Mouse (Mus musculus) frontal cortex, postnatal 14 days (tissue): ENCODE data around the gene Melk.

Source experiments
- DNase-seq, 2 experiments: peaks; one replicate each; pipeline ENCODE4 v3.0.0; 2022; ENCODE audit warnings: low spot score in 2 of 2

Melk gene

DNA sequence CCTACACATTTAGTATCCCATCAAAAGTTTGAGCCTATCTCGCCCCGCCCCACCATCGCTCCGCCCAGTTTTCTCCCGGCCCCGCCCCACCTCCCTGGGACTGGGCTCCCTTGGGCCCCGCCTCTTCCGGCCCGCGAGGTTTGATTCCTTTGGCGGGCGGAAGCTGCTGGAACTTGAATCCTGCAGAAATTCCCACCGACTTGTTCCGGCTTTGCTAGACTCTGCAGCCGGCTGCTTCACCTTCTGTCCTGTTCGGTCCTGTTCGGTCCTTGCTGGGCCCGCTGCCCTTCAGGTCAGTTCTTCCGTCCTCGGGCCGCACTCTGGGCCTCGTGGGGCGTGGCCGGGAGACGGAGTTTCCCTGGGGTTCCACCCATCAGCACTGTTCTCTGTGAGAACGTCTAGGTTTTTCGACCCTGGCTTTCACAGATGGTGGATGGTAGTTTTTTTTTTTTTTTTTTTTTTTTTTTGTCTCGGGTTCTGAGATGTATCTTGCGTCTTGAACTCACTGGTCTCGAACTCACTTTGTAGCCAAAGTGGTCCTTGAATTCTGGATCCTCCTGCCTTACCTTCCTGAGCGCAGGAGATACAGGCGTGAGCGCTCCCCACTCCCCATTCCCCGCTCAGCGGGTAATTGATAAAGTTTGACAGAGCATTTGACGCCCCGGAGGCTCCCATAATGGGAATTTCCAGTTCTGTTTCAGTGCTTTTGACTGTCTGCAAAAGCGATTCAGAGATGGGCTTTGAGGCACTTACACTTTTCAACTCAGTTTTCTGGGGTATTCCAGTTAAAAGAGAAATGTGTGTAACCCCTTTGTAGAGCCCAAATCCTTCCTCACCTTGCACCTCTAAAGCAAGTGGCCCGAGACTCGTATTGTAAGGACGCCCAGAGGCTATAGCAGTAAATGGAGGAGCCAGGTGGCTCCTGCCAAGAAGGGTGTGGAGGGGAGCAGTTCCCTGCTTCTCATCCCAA lies at the start of gene Melk:
Gene Melk, plus strand, starts transcription at position 96 of the 970 bp plus-strand sequence.
- peak; percentile 14 to 37 for DNase-seq

DNA sequence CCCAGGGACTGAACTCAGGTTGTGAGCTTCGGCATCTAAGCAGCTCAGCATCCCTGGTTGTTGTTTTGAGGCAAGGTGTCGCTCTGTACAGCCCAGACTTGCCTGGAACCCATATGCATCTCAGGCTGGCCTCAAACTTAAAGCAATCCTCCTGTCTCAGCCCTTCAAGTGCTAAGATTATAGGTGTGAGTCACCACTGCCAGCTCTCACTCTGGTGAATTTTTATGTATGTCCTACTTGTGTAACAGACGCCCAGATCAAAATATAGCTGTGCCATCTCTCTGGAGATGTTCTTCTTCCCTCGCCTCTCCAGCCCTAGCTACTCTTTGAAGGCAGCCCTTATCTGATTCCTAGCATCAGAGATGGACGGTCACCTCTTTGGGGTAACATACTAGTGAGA lies 49.2 kb upstream of the Melk start:
- DNase-seq = no peak

DNA sequence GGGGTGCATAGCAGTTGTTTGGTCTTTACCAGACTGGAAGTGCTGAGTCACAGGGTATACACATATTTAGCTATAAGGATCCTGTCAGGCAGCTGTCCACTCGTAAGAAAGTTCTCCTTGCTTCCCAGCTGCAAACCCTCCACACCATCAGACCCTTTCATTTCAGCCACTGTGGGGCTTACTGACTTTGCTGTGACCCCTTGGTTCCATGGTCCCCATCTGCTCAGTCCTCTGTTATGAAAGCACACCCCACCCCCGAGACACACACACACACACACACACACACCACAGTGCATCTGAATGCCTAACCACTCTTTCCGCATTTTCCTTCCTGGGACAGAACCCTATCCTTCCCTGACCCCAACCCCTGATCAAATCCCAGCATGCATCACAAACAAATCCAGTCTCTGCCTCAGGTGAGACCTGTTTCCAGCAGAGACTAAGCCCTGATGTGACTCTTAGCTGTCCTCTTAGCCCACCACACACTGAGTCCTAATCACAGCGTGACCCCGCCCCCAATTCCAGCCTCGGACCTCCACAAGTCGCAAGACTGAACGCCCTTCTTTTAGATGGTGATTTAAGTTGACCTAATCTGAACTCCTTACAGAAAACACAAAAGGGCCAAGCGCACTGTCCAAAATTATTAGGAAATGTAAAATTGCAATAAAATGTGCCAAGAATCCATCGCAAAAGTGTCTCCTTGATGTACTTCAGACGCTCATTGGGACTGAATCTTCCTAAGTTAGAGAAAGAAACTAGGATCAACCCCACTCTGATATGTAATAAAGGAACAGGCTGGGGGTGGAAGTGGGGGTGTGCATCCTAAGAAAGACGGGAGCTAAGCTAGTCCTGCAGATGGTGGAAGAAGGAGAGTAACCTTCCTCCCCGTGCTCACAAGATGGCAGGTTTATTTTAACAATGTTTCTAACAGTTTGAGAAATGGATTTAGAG lies 48.4 kb upstream of the Melk start:
- no peak for DNase-seq

DNA sequence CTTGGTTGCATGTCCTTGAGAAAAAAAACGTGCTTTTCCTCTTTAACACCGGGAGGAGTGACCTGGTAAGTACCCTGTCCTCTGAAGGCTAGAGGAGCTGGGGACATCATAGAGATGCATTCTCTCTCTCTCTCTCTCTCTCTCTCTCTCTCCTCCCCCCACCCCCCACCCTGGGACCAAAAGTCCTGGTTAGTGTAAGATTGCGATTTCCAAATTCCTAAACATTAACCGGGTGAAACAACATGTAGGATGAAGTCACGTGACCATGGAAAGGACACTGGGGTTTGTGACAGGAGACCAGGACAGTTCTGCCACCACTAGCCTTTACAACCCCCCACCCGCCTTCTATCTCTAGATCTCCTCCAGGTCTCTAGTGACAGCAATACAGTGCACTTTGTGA lies 47.5 kb upstream of the Melk start:
- DNase-seq = no peak

DNA sequence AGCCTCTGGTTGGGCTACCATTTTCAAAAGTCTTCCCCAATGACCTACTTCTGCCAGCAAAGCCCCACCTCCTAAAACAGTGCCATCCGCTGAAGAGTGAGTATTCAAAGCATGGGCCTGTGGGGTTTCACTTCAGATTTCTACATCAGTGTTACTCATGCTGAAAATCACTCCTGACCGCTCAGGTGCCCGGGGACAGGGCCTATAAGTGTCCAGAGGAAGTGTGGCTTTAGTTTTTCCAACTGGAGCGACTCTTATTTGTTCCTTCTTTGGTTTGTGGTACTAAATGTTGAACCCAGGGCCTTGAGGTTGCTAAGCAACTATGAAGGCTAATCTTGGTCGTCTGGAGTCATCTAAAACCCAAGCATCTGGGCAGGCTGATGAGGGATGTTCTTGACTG lies 46.1 kb upstream of the Melk start:
- no peak for DNase-seq

DNA sequence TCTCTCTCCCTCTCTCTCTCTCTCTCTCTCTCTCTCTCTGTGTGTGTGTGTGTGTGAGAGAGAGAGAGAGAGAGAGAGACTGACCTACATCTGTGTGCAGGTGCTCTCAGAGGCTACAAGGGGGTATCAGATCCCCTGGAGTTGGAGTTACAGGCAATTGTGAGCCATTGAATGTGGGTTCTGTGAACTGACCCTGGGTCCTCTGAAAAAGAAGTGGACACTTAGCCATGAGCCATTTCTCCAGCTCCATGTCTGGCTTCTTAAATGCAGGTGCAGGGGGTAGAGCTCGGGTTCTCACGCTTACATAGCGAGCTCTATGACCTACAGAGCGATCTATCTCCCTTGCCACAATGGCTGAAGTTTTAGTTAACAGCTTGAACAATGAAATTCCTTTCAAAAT lies 41.5 kb upstream of the Melk start:
- no peak for DNase-seq

DNA sequence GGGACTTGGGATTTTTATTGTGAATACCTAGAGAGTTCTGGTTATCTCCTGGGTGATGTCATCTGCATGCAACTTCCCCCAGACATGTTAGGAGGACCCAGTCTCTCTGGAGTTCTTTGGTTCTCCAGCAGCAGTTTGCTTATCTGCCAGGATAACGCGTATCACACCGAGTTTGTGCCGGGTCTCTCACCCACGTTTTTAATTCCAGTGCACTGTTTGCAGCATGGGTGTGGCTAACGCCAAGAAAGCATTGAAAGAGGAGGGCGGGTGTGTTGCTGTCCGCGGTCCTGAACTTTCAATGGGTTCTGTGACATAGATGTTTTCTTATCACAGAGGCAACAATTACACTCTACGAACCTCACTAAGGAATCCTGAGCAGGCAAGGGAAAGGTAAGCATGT lies 40.4 kb upstream of the Melk start:
- DNase-seq = no peak

DNA sequence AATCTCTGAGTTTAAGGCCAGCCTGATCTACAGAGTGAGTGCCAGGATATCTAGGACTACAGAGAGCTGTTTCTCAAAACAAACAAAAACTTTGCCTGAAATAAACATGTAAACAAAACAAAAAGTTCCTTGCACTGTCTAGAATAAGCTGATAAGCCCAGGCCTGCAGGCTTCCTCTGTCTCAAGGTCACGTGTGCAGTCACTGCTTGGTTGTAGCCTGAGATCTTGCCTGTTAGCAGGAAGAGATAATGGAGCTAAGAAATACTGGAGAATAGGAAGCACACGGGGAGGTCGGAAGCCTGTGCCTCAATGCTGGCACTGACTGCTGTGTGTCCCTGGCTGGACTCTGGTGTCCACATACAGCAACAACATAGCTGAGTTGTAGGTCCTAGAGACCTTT lies 35.2 kb upstream of the Melk start:
- DNase-seq = no peak

DNA sequence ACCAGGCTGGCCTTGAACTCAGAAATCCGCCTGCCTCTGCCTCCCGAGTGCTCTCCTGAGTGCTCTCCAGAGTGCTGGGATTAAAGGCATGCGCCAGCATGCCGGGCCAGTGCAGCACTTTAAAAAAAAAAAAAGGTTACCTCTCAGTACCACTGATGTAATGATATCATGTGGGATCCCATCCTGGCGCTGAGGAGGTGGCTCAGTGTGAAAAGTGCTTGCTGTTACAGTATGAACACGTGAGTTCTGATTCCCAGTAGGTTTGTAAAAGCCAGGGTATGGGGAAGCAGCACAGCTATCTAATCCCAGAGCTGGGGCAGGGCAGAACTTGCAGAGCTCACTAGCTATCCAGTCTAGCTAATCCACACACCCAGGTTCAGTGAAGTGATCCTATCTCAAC lies 33.2 kb upstream of the Melk start:
- DNase-seq = no peak

DNA sequence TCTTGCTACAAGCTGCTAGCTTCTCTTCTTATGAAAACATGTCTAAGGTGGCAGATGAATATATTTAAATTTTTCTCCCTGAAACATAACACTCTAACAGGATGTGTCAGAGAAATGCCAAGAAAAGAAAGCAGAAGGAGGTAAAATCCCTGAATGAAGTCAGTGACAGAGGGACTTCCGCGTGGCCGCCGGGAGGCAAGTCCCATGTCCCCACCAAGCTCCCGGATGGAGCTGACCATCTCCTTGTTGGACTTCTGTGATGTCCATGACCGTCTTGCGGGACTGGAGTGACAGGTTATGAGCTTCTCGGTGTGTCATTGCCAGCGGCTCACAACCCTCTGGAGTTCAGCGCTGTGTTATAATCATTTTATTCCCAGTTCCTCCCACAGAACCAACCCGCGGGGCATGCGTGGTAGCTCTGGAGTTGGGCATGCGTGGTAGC lies 31.3 kb upstream of the Melk start:
- DNase-seq = no peak

DNA sequence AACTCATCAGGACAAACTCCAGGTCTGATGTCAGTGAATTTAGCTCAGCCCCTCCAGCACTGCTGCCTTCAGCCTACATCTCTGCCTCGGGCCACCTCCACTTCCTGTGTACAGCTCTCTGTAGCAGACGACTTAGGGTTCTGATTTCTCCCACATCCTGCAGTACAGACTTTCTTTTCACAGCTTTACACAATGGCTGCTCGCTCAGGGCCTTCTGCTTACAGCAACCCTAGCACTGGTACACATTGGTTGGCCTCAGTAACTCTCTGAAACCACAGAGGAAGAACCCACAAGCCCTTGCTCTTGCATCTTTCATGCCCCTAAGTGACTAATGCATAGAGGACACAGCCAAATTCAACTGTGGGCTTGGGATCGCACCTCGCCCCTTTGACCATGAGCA lies 29.5 kb upstream of the Melk start:
- no peak for DNase-seq

DNA sequence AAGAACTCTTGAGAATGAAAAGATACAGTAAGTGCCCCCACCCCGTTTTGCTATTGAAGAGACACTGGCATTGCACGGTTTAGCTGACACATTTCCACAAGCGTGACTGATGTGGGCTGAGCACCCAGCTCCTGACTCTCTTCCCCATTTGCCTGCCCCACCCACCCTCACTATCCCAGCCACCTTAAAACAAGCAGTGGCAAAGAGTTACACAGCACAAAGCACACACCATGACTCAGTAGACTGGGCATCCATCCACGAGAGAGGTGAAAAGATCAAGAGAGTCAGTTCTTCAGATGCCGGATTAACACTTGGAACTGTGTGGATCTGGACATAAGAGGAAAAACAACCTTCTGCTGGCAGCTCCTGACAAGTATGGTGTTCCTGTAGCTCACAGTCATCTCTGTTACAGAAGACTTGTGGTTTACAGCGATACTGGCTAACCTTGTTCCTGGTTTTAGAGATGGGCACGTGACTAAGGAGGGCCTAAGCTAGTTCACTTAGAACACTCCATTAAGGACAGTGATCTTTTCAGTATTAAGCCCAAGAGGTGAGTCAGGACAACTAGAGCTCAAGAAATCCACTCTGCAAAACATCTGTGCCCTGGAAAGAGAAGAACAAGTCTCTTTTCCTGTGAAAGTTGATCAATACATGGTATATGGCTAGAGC lies 18.9 kb upstream of the Melk start:
- DNase-seq = no peak

DNA sequence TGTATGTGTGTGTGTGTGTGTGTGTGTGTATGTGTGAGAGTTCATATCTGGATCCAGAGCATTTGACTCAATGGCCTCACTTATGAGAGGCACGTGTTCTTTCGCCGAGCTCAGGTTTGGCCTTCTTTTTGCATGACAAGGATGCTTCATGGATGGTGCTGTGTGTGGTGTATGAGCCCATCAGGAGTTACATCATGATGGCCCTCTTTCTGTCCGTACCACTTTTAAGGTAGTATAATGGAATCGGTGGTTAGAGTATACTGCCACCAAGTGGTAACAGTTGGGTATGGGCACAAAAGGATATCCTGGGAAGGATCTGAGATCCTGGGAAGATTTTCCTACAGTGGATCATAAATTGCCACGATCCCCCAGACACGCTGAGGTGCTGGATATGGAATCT lies 8.1 kb upstream of the Melk start:
- DNase-seq = peak; percentile 15 to 56

DNA sequence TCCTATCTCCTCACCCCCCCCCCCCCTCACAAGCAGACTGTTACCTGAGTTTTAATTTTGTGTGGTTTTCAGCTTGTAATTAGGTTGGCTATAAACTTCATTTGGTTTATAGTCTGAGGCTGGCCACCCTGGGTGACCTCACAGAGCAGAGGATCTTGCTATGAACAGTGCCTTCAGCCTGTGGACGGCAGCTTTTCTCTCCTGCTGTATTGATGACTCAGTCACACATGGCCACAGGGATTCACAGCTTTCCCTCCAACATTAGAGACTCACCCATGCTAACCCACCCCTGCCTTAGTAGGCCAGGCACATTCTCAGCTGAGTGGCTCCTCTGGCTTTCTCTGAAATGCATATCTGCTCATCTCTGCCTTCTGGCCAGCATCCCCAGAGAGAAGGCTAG lies 4.8 kb upstream of the Melk start:
- DNase-seq = no peak

DNA sequence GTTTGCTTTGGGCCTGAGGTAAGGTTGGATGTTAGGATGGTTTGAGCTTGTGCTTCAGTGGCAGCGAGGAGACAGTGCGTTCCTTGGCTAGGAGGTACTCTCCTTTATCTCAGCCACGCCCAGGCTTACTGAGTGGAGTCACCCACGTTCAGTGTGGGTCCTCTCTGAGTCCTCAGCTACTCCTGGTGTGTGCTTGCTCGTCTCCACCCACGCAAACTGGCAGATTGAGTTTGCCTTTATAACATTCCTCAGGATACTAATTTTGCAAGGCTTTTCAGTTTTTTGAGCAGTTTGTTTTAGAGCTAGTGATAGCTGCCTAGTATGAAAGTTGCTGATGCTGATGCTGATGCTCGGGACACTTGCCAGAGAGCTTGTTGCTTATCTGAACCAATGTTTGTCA lies 5.9 kb downstream of the Melk start:
- peak in 1 of 2 experiments; percentile 16 for DNase-seq

DNA sequence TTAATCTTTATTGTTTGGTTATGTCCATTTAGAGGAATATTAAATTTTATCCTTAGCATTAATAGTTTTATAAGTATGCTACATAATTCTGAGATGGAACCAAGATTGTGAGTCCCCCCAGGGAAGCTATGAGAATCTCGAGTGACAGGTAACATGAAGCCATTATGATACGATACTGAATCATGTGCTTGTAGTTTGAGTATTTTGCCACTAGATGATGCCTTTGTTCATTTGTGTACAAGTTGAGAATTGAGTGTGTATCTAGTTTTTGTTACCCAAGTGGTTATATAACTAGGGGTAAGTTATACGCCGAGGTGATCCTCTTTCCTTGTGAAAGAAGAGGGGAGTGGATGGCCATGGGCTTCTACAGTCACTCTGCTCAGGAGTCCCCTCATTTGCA lies 9.8 kb downstream of the Melk start:
- DNase-seq = no peak

DNA sequence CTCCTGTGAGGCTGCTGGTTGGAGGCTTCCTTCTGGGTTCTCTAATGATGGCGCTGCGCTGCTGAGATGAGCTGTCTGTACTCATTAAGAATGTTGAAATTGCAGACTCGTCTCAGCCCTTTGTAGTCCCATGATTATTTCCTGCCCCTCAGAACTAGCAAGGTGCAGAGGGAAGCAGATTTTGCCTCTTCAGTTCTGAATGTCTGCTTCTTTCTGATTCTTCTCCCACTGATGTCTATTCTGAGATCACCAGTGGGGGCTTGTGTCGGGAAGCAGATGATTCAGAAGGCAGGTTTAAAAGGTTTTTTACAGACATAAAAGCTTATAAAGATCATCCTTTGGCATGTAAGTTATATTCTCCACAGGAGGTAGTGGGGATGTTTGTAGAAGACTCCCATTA lies 10.2 kb downstream of the Melk start:
- DNase-seq = no peak

DNA sequence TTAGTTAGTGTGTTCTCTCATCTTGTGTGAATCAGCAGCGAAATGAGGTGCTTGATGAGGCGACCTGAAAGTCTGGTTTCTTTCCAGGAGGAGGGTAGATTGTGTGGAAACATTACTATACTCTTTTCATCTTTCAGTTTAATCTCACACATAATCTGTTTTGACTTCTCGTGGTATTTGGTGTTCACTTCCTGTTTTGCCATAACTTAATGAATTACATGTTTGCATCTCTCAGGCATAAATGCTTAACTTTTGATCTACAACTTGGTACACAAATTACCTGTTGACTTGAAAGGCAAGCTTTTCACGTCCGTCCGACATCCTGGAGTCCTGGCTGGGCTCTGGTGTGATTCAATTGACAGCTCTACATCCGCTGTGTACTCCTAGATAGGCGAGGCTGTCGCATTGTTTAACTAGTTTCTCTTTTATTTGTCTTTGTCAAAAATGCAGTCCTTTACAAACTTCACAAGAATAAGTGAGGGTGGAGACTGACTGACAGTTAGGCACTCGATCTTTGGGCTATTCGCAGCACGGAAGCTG lies 15.7 kb downstream of the Melk start:
- no peak for DNase-seq

DNA sequence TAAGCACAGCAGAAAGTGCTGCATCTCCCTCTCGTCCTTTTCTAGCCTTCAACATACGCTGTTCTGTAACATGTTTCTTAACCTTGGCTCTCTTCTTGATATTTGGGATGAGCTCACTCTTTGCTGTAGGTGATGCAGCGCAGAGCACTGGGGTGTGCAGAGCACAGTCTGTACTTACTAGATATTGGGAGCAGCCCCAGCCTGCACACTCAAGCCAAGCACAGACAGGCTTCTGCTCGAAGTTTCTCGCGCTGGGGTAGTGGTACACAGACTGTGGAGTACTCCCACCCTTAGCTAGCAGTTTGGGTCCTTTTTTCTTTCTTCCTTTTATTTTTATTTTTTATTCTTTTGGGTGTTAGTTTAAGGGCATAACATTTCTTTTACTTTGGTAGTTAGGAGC lies 19.8 kb downstream of the Melk start:
- no peak for DNase-seq

DNA sequence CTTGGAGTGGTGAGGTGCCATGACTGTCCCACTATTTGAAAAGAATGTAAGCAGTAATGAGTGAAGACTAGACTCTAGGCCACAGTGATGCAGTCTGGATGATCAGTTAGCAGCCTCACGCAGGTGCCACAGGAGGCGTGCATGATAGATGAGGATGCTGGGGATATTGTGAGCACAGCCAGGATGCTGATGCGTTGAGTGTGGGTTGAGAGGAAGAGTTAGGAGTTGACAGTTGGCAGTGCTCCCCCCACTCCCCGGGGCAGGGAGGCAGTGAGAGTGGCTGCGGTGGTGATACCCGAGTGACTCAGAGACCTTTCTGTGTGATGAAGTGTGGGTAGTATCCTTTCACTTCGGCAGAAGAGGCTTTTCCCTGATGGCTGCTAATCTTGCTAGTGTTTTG lies 21.4 kb downstream of the Melk start:
- no peak for DNase-seq

DNA sequence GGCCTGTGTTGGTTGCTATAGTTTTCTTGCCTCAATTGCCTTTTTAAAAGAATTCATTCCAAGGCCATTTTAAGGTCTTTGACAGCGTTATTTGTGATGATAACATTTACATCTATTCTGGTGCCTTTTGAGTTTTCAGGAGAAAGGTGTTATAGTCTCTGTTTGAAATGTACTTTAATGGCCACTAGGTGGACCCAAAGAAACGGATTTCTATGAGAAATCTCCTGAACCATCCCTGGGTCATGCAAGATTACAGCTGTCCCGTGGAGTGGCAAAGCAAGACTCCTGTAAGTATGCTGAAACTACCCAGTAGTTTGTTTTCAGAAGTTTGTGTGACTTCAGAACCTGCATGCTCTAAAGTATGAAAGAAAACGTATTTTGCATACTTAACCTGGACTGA lies 24.8 kb downstream of the Melk start:
- no peak for DNase-seq

DNA sequence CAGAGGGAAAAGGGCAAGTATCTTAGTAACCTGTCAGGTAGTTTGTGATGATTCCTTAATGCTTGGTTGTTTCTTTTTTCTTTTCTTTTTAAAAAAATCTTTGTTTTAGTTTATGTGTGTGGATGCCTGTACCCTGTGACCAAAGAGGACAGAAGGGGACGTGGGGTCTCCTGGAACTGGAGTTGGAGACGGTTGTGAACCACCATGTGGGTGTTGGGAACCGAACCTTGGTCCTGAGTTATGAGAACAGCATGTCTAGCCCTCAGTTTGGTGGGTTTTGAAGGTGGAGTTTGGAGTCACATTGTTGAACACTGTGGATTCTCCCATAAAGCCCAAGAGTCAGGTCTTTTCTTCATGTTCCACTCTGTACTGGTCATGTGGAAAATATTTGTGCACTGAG lies 26.0 kb downstream of the Melk start:
- no peak for DNase-seq
